Mouse (Mus musculus): ENCODE results near the gene Exosc1.

DNA sequence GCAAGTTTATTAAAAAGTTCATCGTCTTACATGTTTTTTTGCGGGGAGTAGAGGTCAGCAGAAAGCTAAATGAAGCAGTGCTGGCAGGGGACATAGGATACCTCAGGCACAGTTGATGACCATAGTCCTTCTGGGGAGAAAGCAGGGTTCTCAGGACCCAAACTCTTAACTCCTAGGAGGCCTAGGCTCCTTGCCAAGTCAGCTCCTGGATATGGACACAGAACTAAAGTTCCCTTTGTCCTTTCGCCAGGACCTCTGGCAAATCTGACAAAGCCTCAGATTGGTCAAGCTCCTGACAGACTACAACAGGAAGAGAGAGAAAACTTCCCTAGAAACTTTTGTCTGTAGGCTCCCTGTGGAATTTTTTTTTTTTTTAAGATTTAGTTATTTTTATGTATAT is 24.5 kb downstream of the Exosc1 start:
- TF ChIP-seq GATA1 (IDR thresholded peaks at IDR 0.05; ENCODE audit: low read length) (no peak), TAL1 (IDR thresholded peaks at IDR 0.05; ENCODE audit: low read length) (no peak)

All from erythroblast, embryonic 14.5 days (primary cell).